Mouse (Mus musculus) layer of hippocampus, postnatal 14 days (tissue): ENCODE measurements at regions not wholly inside any gene's neighbourhood (a gene's known extent, or its start where the extent isn't known, plus 50 kb on each side); places are given as distances from the start of the nearest gene placed in this dataset.
"Not testable (repeated sequence)": the region's sequence is repeated elsewhere in the genome, so short reads cannot be mapped to it uniquely, and the experiment has no call there.

Experiments used
- DNase-seq, 2 experiments: peaks; one replicate each; pipeline ENCODE4 v3.0.0; 2021 to 2022; ENCODE audit warnings: low spot score in 2 of 2, mixed read lengths in 1 of 2

DNA sequence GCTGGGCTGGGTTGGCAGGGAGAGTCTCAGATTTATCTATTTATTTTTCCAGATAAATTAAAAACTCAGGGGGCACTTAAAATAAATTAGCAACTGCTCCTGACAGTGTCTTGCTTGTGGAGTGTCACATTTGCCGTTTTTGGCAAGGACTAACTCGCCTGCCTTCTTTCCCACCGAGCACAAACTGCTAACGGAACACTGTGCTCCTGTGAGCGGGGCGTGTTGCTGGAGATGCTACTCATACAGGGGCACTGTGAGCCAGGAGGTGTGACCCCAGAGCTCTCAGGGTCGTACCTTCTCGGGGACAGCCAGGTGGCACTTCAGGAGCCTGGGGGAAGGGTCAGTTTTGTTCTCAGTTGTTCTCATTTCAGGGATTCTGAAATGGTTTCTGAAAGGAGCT, 292.6 kb downstream of the Vrk1 start:
- DNase-seq = peak; percentile 50 to 59

DNA sequence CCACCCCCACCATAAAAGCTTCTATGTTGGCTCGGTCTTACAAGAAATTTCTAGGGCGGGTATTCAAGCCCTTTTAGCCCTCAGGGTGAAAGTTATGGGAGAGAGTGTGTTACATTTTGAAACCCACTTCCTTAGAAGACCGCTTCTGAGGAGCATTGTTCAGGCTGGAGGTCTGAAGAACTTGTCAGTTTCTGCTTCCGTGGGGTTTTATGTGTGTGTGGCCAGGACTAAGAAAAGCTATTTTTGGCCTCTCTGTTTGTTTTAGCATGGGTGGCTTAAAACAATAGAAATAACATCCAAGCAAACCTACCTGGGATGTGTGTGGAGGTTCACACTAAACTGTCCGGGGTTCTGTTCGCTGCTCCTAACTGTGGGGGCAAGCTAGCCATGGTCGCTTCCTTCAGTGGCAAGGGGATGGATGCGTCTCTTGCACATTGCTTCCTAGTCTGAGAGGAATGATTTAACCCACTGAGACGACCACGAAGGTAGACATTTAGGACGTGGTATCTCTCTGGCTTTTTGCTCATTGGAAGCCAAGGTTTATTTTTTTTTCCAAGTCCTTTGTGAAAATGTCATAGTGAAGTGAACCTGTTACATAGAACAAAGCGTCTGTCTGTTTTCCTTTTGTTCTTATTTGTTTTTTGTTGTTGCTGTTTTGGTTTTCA, 298.4 kb downstream of the Vrk1 start:
- DNase-seq = no peak

DNA sequence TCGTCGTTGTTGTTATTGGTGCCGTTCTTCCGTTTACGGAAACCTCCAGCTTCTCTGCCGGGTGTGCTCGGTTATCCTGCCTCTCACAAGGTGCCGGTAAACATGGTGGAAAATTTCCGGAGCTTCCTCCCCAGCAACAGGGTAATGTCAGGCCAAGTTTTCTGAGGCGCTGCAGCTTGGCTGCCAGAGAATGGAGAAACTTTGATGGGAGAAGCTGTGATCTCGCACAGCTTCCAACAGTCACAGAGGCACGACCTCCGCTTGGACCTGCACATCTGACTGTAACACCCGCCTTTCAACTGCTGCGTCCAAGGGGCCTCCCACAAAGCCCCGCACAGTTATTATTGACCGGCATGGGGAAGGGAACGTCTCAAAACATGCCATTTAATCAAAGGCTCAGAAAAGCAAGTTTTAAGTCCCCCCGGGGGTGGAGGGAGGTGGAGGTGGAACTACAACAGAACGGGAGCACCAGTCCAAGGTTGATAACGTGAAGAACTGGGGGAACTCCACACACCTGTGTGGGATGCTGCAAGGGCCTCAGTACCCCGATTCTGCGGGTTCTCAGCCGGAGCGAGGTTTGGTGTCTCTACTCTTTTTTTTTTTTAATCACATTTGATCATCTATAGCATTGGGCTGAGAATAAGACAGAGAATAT, 299.1 kb downstream of the Vrk1 start:
- DNase-seq = no peak

DNA sequence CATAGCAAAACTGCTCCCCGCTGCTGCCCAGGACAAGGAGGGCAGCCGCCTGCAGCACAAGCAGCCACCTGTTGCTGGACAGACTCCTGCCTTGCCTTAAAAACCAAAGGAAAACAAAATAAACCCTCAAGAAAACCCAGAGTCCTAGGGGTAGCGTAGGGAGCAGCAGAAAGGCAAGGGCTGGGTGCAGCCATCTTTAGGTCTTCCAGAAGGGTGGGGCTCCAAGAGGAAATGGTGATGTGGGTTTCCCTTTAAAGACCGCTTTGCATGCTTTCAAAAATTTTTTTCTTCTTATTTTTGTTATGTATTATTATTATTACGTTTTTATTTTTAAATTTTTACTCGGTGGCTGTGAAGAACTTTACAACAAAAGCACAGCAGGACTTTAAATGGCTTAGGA, 300.1 kb downstream of the Vrk1 start:
- no peak for DNase-seq

DNA sequence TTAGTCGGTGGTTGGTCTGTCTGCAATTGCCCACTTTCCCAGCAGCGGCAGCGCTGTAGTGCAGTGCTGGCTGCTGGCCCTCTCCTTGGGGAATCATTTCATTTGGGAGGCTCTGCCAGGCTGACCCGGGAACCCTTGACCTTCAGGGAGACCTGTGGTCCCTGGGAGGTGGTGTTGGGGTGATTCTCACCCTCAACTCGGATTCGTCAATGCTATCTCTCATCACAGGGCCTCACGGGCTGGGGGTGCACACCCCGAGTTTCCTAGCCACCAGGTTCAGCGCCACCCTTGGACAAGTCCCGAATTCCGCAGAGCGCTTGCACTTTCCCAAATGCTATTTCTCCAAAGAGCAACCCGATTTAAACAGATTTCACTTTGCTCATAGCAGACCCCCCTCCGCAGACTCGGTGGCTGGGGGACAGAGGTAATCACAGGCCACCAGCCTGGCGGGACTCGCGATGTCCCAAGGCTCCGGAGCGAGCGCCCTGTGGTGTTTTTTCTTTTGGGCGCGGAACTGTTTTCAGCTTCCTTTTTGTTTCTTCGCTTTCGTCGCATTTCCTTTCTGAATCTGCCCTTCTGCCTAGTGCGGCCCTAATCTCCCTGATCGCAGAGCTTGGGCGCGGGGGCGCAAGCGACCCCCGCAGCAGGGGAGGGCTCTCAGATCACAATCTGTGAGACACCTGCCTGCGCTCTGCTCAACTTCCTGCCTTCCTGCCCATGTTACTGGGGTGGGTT, 300.7 kb downstream of the Vrk1 start:
- peak in 1 of 2 experiments; percentile 28 for DNase-seq

DNA sequence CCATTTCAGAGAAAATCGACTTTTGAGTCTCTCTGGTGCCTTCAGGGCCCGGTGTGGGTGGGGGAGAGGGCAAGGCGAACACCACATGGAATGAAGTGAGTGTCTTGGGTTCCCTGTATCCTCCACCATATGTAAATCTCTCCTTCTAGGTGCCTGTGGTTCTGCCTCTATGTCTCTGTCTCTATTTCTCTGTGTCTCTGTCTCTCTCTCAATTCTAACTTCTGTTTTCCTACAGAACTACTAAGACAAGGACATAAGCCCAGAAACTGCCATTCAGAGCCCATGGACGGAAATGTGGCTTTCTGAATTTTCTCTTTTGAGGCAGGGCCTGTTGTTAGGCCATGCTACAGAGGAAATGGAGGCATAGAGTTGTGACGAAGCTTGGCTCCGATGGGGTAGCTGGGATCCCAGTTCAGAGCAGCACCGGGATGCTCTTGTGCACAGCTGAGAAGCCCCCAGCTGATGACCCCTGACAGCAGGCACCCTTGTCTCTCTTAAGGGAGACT, 301.3 kb downstream of the Vrk1 start:
- DNase-seq = no peak

DNA sequence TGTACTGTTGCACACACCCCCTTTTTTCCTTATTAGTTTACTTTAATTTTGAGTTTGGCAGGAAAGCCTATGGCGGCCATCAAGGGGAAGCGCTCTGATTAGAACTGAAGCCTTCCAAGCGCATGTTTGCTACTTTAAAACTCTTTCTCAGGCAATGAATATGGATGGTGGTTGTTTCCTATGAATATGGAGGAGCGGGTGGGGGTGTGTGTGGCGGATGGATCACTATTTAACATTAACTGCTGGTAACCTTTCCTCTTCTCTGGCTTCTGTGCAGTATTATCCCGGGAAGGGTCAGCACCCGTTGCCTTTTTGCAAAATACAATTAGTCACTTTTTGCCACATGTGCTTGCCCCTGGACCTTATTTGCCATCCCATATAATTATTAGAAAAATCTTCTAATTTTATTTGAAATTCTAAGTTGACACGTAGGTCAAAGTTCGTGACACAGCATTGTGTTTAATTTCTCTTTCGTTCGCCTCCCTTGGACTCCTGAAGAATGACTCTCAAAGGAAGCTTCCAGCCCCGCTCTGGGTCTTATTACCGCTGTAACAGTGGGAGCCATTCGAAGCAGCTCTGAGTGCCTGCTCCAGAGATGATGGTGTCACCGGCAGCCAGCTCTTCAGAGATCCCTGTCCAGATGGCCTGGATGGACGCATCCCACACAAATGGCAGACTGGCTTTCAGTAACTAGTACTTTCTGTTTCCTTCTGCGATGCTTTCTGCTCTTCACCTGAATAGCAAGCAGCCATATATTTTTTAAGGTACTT, 302.0 kb downstream of the Vrk1 start:
- no peak for DNase-seq

DNA sequence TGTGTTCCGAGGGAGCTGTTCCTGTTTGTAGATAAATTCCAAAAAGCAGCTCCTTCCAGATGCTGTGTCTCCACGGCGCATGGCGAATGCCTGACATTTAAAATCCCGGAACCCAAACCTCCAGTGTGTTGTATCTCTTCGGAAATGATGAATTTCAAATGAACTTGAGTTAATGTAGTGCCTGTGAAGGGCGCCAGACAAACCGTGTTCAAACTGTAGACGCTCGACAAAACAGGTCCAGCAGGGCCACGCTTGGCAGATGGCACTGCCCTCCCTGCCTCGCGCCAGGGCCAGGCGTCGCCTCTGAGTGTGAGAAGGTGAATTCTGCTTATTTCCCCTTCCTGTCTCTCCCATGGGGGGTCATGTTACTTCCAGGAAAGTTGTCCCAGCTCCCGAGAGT, 307.7 kb downstream of the Vrk1 start:
- DNase-seq = no peak

DNA sequence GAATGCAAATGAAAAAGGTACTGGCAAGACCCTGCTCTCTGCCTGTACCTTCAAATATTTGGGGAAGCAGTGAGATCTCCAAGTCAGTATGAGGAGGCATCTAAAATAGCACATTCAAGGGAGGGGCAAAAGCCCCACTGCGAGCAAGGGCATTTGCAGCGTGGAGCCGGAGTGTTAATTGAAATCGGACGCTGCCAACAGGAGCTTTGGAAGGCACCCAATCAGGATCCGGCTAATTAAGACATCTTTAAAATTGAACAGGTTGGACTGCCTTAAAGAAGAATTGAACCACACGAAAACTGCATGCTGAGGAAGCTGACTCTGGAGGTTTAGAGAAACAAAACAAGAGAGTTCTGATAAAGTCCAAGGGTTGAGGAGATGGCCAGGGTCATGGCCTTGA, 311.5 kb downstream of the Vrk1 start:
- DNase-seq = no peak

DNA sequence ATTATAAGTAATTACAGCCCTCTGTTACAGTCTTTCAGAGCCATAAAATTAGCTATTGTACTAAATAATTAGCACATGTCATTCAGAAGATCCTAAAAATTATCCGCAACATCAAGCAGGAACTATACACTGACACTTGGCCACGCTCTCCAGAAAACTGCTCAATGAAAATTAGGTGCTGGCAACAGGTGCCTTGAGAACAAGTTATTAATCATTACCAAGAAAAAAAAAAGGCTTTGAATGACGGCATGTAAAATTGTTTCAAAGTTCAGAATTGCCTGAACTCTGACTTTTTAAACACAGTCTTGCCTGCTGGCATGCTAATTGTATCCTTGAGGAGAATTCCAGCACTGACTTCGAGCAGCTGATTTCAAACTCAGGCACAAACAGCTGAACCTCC, 316.6 kb downstream of the Vrk1 start:
- DNase-seq = no peak

DNA sequence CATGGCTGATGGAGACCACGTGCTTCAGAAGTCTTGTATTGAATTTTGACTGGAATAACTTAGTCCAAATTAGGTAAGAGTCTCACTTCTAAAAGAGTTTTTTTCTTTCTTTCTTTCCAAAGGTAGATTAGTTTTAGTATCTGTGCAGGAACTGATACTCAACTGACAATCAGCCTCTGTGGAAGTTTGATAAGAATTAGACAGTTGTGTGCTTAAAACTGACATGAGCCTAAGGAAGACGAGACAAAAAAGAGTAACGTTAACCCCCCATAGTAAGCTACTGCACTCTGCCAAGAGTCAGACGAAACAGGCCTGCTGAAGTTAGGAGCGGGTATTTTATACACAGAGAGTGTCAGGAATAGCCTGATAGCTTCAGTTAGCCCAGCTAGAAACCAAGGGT, 317.3 kb downstream of the Vrk1 start:
- DNase-seq = no peak

DNA sequence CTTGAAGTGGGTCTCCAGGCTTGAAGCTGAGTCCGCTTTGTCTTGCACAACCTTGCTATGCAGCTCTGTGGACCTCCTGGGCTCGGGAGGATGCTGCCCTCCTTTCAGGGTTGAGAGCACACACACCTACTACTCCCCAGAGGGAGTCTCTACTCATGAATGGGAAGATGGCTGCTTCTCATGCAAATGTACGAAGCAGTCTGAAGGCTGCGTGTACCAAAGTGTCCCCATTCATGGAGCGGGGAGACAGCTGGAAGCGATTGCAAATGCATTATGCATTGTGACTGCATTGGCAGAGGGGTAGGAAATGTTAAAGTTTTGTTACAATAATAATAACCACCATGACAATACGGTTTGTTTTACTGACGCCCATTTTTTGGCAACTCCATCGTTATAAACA, 347.8 kb downstream of the Vrk1 start:
- no peak for DNase-seq

DNA sequence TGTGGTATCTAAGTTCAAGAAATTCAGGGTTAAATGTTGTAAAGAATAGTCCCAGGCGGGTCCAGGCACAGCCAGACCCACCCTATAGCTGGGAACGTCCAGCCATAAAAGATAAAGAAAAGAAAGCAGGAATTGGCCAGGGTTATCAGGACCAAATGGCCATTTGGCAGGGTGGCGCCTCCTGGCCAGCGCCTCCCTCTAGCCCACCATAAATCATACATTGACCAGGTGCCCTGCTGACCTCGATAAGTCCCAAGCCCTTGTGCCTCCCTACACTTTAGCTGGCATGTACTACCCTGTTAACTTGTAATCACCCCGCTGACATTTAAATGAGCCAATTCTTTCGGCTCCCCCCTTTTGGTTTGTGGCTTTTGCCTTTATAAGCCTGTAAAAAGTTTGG, 351.6 kb downstream of the Vrk1 start:
- DNase-seq = not testable (repeated sequence)

DNA sequence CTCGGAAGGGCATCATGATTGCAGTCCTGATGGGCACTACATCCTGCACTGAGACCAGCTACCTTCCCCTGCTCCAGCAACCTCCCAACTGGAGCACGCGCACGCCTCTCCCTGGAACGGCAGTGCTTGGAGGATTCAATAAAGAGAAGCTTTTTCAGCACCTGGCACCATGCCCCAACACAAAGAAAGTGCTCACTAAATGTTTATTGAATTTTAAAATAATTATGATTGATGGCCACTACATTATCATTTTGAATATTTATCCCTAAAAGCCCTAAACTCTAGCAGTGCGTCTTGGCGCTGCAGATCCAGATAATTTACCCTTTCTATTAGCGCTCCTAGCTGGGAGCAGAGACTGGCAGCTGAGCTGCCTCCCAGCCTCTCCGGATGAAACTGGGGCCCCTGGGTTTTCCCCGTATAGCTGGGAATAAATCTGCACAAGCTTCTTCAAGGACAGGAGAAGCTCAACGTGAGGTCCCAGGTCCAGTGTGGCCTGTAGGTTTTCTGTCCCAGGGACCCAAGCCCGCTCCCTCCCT, 364.9 kb downstream of the Vrk1 start:
- no peak for DNase-seq

DNA sequence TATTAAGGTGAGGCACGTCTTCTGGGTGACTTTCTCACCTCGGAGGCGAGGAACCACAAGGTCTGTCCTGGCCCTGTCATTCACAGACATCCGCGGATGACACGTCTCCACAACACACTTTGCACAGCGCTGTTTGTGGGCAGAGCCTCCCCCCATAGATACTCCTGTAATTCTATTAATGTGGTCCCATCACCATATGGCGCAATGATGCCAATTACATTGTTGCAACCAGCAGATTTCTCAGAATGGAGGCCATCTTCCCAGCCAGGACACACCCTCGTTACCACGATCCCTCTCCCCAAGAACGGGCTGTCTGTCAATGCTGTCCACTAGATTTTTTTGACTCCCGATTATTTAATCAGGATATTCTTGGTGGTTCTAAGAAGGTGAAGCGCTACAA, 365.9 kb downstream of the Vrk1 start:
- no peak for DNase-seq

DNA sequence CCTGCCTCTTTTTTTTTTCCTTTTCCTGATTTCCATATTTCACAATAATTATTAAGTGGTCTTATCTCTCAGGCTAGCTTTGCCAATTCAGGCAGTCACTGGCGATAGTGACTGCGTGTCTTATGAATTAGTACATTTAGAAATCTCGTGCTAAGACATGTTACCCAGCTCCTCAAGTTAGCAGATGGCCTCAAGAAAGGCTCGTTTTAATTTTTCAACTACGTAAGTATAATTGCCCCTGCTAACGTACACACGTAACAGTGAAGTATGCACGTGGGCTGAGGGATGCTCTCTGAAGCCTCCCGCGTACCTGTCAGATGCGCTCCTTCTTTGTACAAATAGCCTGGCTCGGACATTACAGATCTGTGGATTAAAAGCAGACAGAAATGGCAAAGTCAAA, 366.8 kb downstream of the Vrk1 start:
- DNase-seq = no peak

DNA sequence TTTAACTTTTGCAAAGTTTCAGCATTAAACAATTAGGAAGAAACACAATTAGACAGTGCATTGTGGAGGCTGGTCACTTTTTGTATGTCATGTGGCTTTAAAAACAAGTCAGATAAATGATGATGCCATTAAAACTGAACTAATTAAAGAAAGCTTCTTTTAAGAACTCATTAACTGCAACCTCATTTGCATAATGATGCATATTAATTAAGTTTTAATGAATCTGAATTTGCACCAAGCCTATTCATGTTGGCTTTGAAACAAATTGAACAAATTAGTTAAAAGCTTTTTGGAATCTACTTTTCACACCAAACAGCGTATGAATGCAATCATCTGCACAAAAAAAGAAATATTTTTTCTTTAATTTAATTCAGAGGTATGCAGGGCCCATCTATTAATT, 367.3 kb downstream of the Vrk1 start:
- no peak for DNase-seq

DNA sequence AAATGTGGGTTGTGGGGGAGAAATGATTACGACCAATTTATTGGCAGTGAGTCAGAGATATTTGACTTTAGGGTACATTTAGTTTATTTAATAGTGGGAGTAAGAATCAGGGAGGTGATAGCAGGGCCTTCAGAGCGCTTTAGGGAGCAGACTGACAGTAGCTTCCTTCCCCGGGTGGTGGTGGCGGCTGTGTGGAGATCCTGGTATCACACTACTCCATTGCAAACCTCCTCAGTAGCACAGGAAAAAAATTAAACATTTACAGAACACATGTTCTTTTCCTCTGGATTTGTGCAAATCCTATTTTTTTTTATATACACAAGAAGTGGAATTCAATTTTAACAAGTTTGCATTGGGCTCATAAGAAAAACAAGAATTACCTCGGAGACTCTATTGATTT, 367.7 kb downstream of the Vrk1 start:
- no peak for DNase-seq

DNA sequence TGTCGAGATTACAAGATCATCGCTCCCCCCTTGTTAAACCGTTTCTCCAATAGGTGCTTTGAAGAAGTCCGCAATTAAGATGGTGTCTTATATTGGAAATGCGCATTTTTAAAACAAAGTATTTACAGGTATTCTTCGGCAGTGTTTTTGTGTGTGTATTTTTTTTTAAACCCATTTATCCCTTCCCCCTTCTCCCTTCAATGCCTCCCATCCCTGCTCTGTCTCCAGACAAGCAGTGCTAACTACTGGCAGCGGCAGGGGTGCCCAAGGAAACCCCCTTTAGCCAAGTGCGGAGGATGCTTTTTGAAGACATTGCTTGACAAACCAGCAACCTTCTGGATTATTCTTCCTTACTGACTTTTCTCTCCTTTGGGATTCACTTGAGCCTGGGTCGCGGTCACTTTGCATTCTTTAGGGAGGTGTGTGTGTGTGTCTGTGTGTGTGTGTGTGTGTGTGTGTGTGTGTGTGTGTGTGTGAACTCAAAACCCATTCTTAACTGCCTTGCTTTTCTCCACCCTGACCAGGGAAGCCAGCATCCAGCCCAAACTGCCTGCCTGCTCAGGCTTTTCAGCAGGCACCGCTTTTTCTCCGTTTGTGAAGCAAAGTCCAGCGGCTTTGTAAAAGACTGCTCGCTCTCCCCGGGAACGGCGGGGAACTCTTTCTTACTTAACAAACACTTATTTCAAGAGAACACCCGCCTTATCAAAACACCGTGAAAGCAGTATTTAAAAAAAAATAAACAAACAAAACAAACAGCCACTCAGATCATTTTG, 368.5 kb downstream of the Vrk1 start:
- no peak for DNase-seq

DNA sequence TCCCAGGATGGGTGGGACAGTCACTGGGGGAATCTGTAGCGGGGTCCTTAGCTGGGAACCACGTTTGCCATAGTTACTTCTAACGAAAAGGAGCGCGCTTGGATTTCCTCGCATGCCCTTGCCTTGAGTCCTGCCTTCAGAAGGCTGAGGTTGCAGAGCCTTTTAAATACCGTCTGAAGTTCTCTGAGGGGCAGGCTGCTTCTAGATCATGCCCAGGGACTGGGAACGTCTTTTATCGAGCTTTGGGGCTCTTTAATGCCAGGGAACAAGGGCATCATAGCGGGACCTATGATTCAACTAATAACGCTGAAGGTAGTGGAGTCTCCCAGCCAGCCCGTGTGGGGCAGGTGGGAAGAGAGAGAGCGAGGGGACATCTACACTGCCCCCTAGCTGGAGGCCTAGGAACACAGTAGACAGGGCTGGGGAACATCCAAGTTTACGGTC, 369.1 kb downstream of the Vrk1 start:
- no peak for DNase-seq

DNA sequence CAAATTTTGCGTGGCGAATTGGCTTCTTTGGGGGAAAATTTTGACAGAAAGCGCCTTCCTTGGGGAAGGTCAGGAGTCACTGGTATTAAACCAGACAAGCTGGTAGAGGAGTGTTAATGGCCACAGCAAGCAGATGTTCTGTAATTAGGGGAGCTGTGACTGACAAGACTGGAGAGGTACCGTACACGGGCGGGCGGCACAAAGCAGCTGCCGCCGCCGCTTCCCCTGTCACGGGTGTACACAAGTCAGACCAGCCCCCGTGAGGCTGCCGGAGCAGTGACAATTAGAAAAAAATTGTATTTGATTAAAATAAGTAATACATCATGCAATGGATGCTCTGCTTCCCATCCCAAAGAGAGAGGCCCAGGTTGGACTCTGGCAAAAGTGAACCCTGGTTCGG, 369.8 kb downstream of the Vrk1 start:
- DNase-seq = no peak
